Mouse (Mus musculus): ENCODE data around the gene Ntf3. TPM values are rescaled to one million over a fixed set of nuclear protein-coding genes. Genes with fewer than 3 reads are reported as not detected.
A peak's percentile ranks its signal among the peaks of the same experiment; 100 is the strongest.

Ntf3 gene
- 0.39 TPM in 1 of 2 replicates, not detected in the other for polyA plus RNA-seq (2012; ENCODE audit: insufficient read depth, low replicate concordance)

- TF ChIP-seq FLI1 (IDR thresholded peaks at IDR 0.05; ENCODE audit: low read length) (no peak), GATA1 (IDR thresholded peaks at IDR 0.05; ENCODE audit: borderline replicate concordance, low read length) (no peak)
- Histone ChIP-seq H3K36me3 (replicated peaks; ENCODE audit: low read length) (no peaks in the 10 kb centered on the region), H3K4me1 (peaks cover 11% of the 10 kb centered on the region; the same call in 1 of the 2 replicates), H3K4me3 (replicated peaks) (peak within 1 kb of the TSS; percentile 59), H3K27me3 (replicated peaks) (peaks cover 67% of the 10 kb centered on the region), H3K9me3 (peaks cover 3% of the 10 kb centered on the region; the same call in 1 of the 2 replicates)
Measured at GRCm38 (mm10) chr6:126166548-126167207, at the start of gene Ntf3. Gene Ntf3 (minus strand): TSS chr6:126166910.

- Histone ChIP-seq H3K4me1 (no peaks in the 10 kb centered on the region), H3K36me3 (replicated peaks; ENCODE audit: low read length) (no peaks in the 10 kb centered on the region), H3K4me3 (replicated peaks) (no peak overlapping the region), H3K9me3 (no peaks in the 10 kb centered on the region), H3K27me3 (replicated peaks) (no peaks in the 10 kb centered on the region)
- no peak for TF ChIP-seq FLI1 (IDR thresholded peaks at IDR 0.05; ENCODE audit: low read length)
- no peak for TF ChIP-seq GATA1 (IDR thresholded peaks at IDR 0.05; ENCODE audit: borderline replicate concordance, low read length)
Measured at GRCm38 (mm10) chr6:126213330-126213729, 46.6 kb upstream of the Ntf3 start.

- Histone ChIP-seq H3K4me1 (no peaks in the 10 kb centered on the region), H3K4me3 (replicated peaks) (no peak overlapping the region), H3K27me3 (replicated peaks) (no peaks in the 10 kb centered on the region), H3K36me3 (replicated peaks; ENCODE audit: low read length) (no peaks in the 10 kb centered on the region), H3K9me3 (no peaks in the 10 kb centered on the region)
- TF ChIP-seq FLI1 (IDR thresholded peaks at IDR 0.05; ENCODE audit: low read length) = no peak
- no peak for TF ChIP-seq GATA1 (IDR thresholded peaks at IDR 0.05; ENCODE audit: borderline replicate concordance, low read length)
Measured at GRCm38 (mm10) chr6:126203366-126203765, 36.7 kb upstream of the Ntf3 start.

DNA sequence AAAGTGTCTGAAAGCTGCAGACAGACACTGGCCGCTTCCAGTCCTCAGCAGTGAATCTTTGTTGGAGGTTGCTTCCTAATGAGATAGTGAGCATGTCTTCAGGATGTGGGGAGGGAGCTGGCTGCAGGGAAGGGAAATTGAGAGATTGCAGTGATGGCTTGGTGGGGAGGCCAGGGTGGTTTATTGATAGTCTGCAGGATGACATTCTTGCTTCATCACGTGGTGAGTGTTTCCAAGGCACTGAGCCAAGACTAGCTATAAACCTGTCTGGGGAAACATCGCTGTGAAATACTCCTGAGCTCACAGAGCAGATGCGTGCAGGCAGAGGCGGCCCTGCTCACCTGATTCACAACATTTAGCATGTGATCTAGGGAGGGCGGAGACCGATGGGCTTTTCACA is 36.2 kb upstream of the Ntf3 start:
- H3K27me3 ChIP-seq (replicated peaks) = no peaks in the 10 kb centered on the region
- H3K4me1 ChIP-seq = no peaks in the 10 kb centered on the region
- TF ChIP-seq FLI1 (IDR thresholded peaks at IDR 0.05; ENCODE audit: low read length) = no peak
- no peak for TF ChIP-seq GATA1 (IDR thresholded peaks at IDR 0.05; ENCODE audit: borderline replicate concordance, low read length)
- H3K36me3 ChIP-seq (replicated peaks; ENCODE audit: low read length) = no peaks in the 10 kb centered on the region
- no peak overlapping the region for H3K4me3 ChIP-seq (replicated peaks)
- H3K9me3 ChIP-seq = no peaks in the 10 kb centered on the region

- Histone ChIP-seq H3K4me3 (replicated peaks) (no peak overlapping the region), H3K4me1 (no peaks in the 10 kb centered on the region), H3K9me3 (no peaks in the 10 kb centered on the region), H3K27me3 (replicated peaks) (no peaks in the 10 kb centered on the region), H3K36me3 (replicated peaks; ENCODE audit: low read length) (no peaks in the 10 kb centered on the region)
- TF ChIP-seq FLI1 (IDR thresholded peaks at IDR 0.05; ENCODE audit: low read length) (no peak), GATA1 (IDR thresholded peaks at IDR 0.05; ENCODE audit: borderline replicate concordance, low read length) (no peak)
Measured at GRCm38 (mm10) chr6:126201721-126202120, 35.0 kb upstream of the Ntf3 start.

DNA sequence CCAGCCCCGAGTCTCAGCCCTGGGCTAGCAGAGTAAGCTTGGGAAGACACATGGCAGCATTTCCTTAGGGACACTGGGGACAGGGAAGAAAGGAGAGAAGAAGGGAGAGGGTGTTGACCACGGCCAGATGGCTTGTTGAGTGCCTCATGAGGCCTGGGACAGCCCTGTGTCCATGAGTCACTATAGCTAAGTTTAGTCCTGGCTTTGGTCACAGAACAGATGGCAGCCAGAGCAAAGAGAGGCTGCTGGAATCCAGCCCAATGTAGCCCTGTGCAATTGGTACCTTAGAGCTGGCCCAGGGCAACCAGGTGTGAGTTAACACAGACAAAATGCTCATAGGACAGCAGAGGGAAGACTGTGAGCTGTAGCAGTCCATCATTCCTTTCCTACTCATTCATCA is 33.2 kb upstream of the Ntf3 start:
- Histone ChIP-seq H3K4me1 (no peaks in the 10 kb centered on the region), H3K4me3 (replicated peaks) (no peak overlapping the region), H3K36me3 (replicated peaks; ENCODE audit: low read length) (no peaks in the 10 kb centered on the region), H3K27me3 (replicated peaks) (no peaks in the 10 kb centered on the region), H3K9me3 (0 out of 2 replicates have a peak, but pooled peaks cover 3% of the 10 kb centered on the region)
- TF ChIP-seq GATA1 (IDR thresholded peaks at IDR 0.05; ENCODE audit: borderline replicate concordance, low read length) = no peak
- no peak for TF ChIP-seq FLI1 (IDR thresholded peaks at IDR 0.05; ENCODE audit: low read length)

DNA sequence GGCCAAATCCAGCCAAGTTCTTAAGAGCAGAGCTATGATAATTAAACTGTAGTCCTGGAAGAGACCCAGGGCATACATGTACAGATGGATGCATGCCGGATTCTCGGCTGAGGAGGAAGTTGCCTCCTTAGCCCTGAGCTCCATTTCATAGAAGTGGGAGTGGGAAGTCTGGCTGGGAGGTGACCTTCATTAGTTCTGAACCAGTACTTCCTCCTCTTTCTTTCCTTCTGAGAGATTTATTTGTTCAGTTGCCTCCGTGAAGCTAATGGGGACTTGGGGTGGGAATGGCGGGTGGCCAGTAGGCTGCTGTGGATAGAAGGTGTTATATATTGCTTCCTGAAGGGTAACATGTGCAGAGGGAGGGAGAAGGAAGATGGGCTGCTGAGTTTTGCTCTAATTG is 28.1 kb upstream of the Ntf3 start:
- no peak overlapping the region for H3K4me3 ChIP-seq (replicated peaks)
- no peaks in the 10 kb centered on the region for H3K4me1 ChIP-seq
- H3K9me3 ChIP-seq = 0 out of 2 replicates have a peak, but pooled peaks cover 3% of the 10 kb centered on the region
- no peaks in the 10 kb centered on the region for H3K36me3 ChIP-seq (replicated peaks; ENCODE audit: low read length)
- H3K27me3 ChIP-seq (replicated peaks) = no peaks in the 10 kb centered on the region
- TF ChIP-seq GATA1 (IDR thresholded peaks at IDR 0.05; ENCODE audit: borderline replicate concordance, low read length) (no peak), FLI1 (IDR thresholded peaks at IDR 0.05; ENCODE audit: low read length) (no peak)

DNA sequence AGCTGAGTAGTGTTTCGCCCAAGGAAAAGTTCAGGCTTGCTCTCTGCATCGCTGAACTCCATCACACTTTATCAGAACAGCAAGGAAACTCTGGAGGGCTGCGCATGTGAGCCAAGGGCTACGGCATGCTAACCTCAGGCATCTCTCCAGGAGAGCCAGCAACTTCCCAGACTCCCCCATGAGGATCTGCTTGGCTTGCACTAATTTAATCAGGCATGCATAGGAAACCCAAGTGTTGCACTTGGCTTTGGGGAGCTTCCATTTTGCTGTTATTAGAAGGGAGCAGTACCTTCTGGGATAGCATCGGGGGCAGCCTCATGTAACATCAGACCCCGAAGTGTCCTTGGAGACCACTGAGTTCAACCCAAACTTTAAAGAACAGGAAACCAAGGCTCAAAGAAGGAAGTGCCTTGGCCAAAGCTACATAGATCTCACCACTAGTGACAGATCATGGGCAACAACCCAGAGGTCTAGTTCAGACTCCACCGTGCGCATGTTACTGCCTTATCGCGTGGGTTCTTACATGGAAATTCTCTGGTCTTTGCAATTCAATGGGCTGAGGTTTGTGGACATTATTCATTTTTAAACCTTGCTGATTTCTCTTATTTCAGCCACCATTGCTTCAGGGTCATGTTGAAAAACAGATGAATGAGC is 23.6 kb upstream of the Ntf3 start:
- TF ChIP-seq FLI1 (IDR thresholded peaks at IDR 0.05; ENCODE audit: low read length) = no peak
- no peak for TF ChIP-seq GATA1 (IDR thresholded peaks at IDR 0.05; ENCODE audit: borderline replicate concordance, low read length)
- Histone ChIP-seq H3K27me3 (replicated peaks) (no peaks in the 10 kb centered on the region), H3K36me3 (replicated peaks; ENCODE audit: low read length) (no peaks in the 10 kb centered on the region)

DNA sequence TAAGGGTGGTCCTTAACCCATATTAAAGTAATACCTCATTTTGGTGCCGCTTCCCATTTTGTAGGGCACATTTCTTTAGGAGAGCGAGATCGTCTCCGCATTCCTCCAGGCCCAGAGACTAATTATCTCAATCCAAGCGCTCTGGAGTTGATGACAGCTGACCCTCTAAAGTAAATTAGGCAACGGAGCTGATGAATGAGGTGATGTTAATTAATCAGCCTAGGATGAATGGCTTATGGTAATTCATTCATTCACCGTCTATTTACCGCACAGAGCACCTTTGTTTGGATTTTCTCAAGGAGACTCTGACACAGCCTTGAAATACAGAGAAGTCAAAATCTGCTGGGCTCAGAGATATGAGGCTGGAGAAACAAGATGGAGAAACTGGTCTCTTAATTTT is 20.7 kb upstream of the Ntf3 start:
- TF ChIP-seq GATA1 (IDR thresholded peaks at IDR 0.05; ENCODE audit: borderline replicate concordance, low read length) (no peak), FLI1 (IDR thresholded peaks at IDR 0.05; ENCODE audit: low read length) (no peak)
- no peak overlapping the region for H3K4me3 ChIP-seq (replicated peaks)
- peaks cover 6% of the 10 kb centered on the region; the same call in 1 of the 2 replicates for H3K9me3 ChIP-seq
- no peaks in the 10 kb centered on the region for H3K4me1 ChIP-seq
- H3K27me3 ChIP-seq (replicated peaks) = no peaks in the 10 kb centered on the region
- H3K36me3 ChIP-seq (replicated peaks; ENCODE audit: low read length) = no peaks in the 10 kb centered on the region

More for the DNA sequence above, 23.6 kb upstream of the Ntf3 start:
- Histone ChIP-seq H3K4me3 (replicated peaks) (no peak overlapping the region), H3K4me1 (no peaks in the 10 kb centered on the region), H3K9me3 (peaks cover 6% of the 10 kb centered on the region; the same call in 1 of the 2 replicates)

DNA sequence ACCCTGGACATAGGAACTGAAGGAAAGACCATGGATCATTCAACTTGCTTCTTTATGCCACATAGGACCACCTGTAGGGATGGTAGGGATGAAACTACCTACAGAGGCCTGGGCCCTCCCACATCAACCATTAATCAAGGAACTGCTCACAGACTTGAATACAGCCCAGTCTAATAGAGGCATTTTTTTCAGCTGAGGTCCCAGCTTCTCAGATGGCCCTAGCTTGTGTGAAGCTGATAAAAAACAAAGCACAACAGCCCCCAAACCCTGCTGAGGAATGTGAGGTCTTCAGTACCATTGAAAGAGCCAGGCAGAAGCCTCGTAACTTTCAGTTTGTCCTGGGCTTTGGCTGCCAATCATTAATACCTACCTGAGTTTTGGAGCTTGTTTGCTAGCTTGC is 19.4 kb upstream of the Ntf3 start:
- no peak for TF ChIP-seq GATA1 (IDR thresholded peaks at IDR 0.05; ENCODE audit: borderline replicate concordance, low read length)
- no peak for TF ChIP-seq FLI1 (IDR thresholded peaks at IDR 0.05; ENCODE audit: low read length)
- H3K9me3 ChIP-seq = peaks cover 6% of the 10 kb centered on the region; the same call in 1 of the 2 replicates
- H3K36me3 ChIP-seq (replicated peaks; ENCODE audit: low read length) = no peaks in the 10 kb centered on the region
- H3K27me3 ChIP-seq (replicated peaks) = no peaks in the 10 kb centered on the region
- no peaks in the 10 kb centered on the region for H3K4me1 ChIP-seq
- no peak overlapping the region for H3K4me3 ChIP-seq (replicated peaks)

All from megakaryocyte, embryonic 14.5 days (primary cell).